Mouse (Mus musculus) liver, embryonic 13.5 days (tissue): ENCODE data around the gene Chrna1. TPM values are rescaled to one million over a fixed set of nuclear protein-coding genes. Genes with fewer than 3 reads are reported as not detected.

ENCODE experiments used
- ATAC-seq: fragments of 200-750 bp; cut with Nextera tagmentation; 2 replicates; pipeline ENCODE4 v1.8.0; 2017; ENCODE audit warnings: low read depth, mild to moderate bottlenecking, moderate number of reproducible peaks, moderate library complexity
- DNase-seq: peaks from one replicate; pipeline ENCODE4 v3.0.0; 2022
- H3K27ac ChIP-seq: fragments of 300-500 bp; sonication (generic); 2 replicates; pipeline ENCODE4 v1.5.1; 2015; ENCODE audit warnings: moderate library complexity, mild to moderate bottlenecking, inconsistent platforms
- H3K27me3 ChIP-seq: fragments of 300-500 bp; sonication (generic); 2 replicates; pipeline ENCODE4 v1.6.1; 2015; ENCODE audit warnings: mild to moderate bottlenecking, inconsistent platforms
- H3K36me3 ChIP-seq: fragments of 300-500 bp; sonication (generic); 2 replicates; pipeline ENCODE4 v1.6.1; 2015; ENCODE audit warnings: mild to moderate bottlenecking, inconsistent platforms
- H3K4me1 ChIP-seq: fragments of 300-500 bp; sonication (generic); replicated peaks from 2 replicates; pipeline ENCODE4 v1.6.1; 2015; ENCODE audit warnings: inconsistent platforms
- H3K4me2 ChIP-seq: fragments of 300-500 bp; sonication (generic); 2 replicates; pipeline ENCODE4 v1.6.1; 2015; ENCODE audit warnings: inconsistent platforms, mild to moderate bottlenecking, moderate library complexity
- H3K4me3 ChIP-seq: fragments of 300-500 bp; sonication (generic); replicated peaks from 2 replicates; pipeline ENCODE4 v1.5.1; 2015; ENCODE audit warnings: mild to moderate bottlenecking, inconsistent platforms
- H3K9ac ChIP-seq: fragments of 300-500 bp; sonication (generic); 2 replicates; pipeline ENCODE4 v1.6.1; 2015; ENCODE audit warnings: mild to moderate bottlenecking, inconsistent platforms
- H3K9me3 ChIP-seq: fragments of 300-500 bp; sonication (generic); replicated peaks from 2 replicates; pipeline ENCODE4 v1.6.1; 2016; ENCODE audit warnings: inconsistent platforms
- WGBS: fragments of 180-500 bp; shearing (Covaris S2); methylation state at CpG from one replicate; pipeline ENCODE4 v1.1.7; 2015; ENCODE audit not compliant: insufficient replicate concordance; 5-methylcytosine and 5-hydroxymethylcytosine counted together
- polyA plus RNA-seq: library from polyadenylated mRNA; unstranded; fragments of >200 nt; fragmentation: Nextera tagmentation; extraction: Ambion mirVana; gene quantifications from 2 replicates; pipeline ENCODE4 v1.2.1, GENCODE M21; 2015

The Chrna1 gene
- polyA plus RNA-seq, 1 experiment from 2014 or later = 0.44 TPM

GRCm38 (mm10) chr2:73607609-73608008 is 27.5 kb upstream of the Chrna1 start:
- no peak for ATAC-seq
- Histone ChIP-seq H3K9ac (no peak overlapping the region), H3K27ac (no peak overlapping the region), H3K27me3 (no peaks in the 10 kb centered on the region), H3K9me3 (no peaks in the 10 kb centered on the region), H3K4me2 (no peak overlapping the region), H3K36me3 (no peaks in the 10 kb centered on the region), H3K4me3 (no peak overlapping the region), H3K4me1 (0 out of 2 replicates have a peak, but pooled peaks cover 2% of the 10 kb centered on the region)
- WGBS = 14% methylated on average over 4 of the region's 4 CpGs
- no peak for DNase-seq

- H3K4me3 ChIP-seq = no peak overlapping the region
- ATAC-seq = no peak
- no peak overlapping the region for H3K4me2 ChIP-seq
- no peaks in the 10 kb centered on the region for H3K27me3 ChIP-seq
- 0 out of 2 replicates have a peak, but pooled peaks cover 2% of the 10 kb centered on the region for H3K4me1 ChIP-seq
- 38% methylated on average over 2 of the region's 2 CpGs for WGBS
- H3K9me3 ChIP-seq = no peaks in the 10 kb centered on the region
- H3K27ac ChIP-seq = no peak overlapping the region
- no peak for DNase-seq
- H3K36me3 ChIP-seq = no peaks in the 10 kb centered on the region
- H3K9ac ChIP-seq = no peak overlapping the region
Observed at GRCm38 (mm10) chr2:73607146-73607545, 27.0 kb upstream of the Chrna1 start.

- no peak overlapping the region for H3K4me2 ChIP-seq
- no peaks in the 10 kb centered on the region for H3K27me3 ChIP-seq
- no peaks in the 10 kb centered on the region for H3K9me3 ChIP-seq
- no peaks in the 10 kb centered on the region for H3K36me3 ChIP-seq
- 78% methylated on average over 6 of the region's 6 CpGs for WGBS
- H3K9ac ChIP-seq = no peak overlapping the region
- no peak overlapping the region for H3K27ac ChIP-seq
- ATAC-seq = no peak
- H3K4me1 ChIP-seq = 0 out of 2 replicates have a peak, but pooled peaks cover 2% of the 10 kb centered on the region
- no peak overlapping the region for H3K4me3 ChIP-seq
- DNase-seq = no peak
Observed at GRCm38 (mm10) chr2:73606616-73607015, 26.5 kb upstream of the Chrna1 start.

GRCm38 (mm10) chr2:73605077-73605476 is 24.9 kb upstream of the Chrna1 start:
- 65% methylated on average over 8 of the region's 8 CpGs for WGBS
- H3K27ac ChIP-seq = no peak overlapping the region
- no peak overlapping the region for H3K9ac ChIP-seq
- DNase-seq (no peak), ATAC-seq (no peak)
- no peaks in the 10 kb centered on the region for H3K9me3 ChIP-seq
- H3K27me3 ChIP-seq = no peaks in the 10 kb centered on the region
- no peaks in the 10 kb centered on the region for H3K36me3 ChIP-seq
- 0 out of 2 replicates have a peak, but pooled peaks cover 2% of the 10 kb centered on the region for H3K4me1 ChIP-seq
- H3K4me2 ChIP-seq = no peak overlapping the region
- no peak overlapping the region for H3K4me3 ChIP-seq

GRCm38 (mm10) chr2:73604579-73604978 is 24.4 kb upstream of the Chrna1 start:
- Histone ChIP-seq H3K27me3 (no peaks in the 10 kb centered on the region), H3K4me2 (no peak overlapping the region), H3K4me1 (0 out of 2 replicates have a peak, but pooled peaks cover 2% of the 10 kb centered on the region), H3K36me3 (no peaks in the 10 kb centered on the region), H3K4me3 (no peak overlapping the region), H3K9me3 (no peaks in the 10 kb centered on the region), H3K27ac (no peak overlapping the region), H3K9ac (no peak overlapping the region)
- DNase-seq (no peak), ATAC-seq (no peak)
- WGBS = 48% methylated on average over 2 of the region's 2 CpGs

GRCm38 (mm10) chr2:73600650-73601049 is 20.5 kb upstream of the Chrna1 start:
- no peaks in the 10 kb centered on the region for H3K36me3 ChIP-seq
- no peaks in the 10 kb centered on the region for H3K27me3 ChIP-seq
- no peaks in the 10 kb centered on the region for H3K9me3 ChIP-seq
- 48% methylated on average over 2 of the region's 2 CpGs for WGBS
- peaks cover 6% of the 10 kb centered on the region; the same call in 1 of the 2 replicates for H3K4me1 ChIP-seq
- DNase-seq (no peak), ATAC-seq (no peak)
- no peak overlapping the region for H3K27ac ChIP-seq
- H3K9ac ChIP-seq = no peak overlapping the region
- no peak overlapping the region for H3K4me3 ChIP-seq
- H3K4me2 ChIP-seq = no peak overlapping the region

GRCm38 (mm10) chr2:73597772-73598171 is 17.6 kb upstream of the Chrna1 start:
- no peak for DNase-seq
- H3K27me3 ChIP-seq = no peaks in the 10 kb centered on the region
- H3K4me3 ChIP-seq = no peak overlapping the region
- H3K27ac ChIP-seq = no peak overlapping the region
- peaks cover 6% of the 10 kb centered on the region; the same call in 1 of the 2 replicates for H3K4me1 ChIP-seq
- H3K4me2 ChIP-seq = no peak overlapping the region
- no peak overlapping the region for H3K9ac ChIP-seq
- H3K9me3 ChIP-seq = no peaks in the 10 kb centered on the region
- no peaks in the 10 kb centered on the region for H3K36me3 ChIP-seq
- 71% methylated on average over 11 of the region's 11 CpGs for WGBS
- ATAC-seq = no peak

GRCm38 (mm10) chr2:73596786-73597185 is 16.6 kb upstream of the Chrna1 start:
- no peaks in the 10 kb centered on the region for H3K27me3 ChIP-seq
- no peaks in the 10 kb centered on the region for H3K9me3 ChIP-seq
- 11% methylated on average over 9 of the region's 9 CpGs for WGBS
- no peak overlapping the region for H3K4me3 ChIP-seq
- no peaks in the 10 kb centered on the region for H3K36me3 ChIP-seq
- H3K9ac ChIP-seq = no peak overlapping the region
- no peak for ATAC-seq
- H3K27ac ChIP-seq = no peak overlapping the region
- H3K4me1 ChIP-seq = peaks cover 6% of the 10 kb centered on the region; the same call in 1 of the 2 replicates
- peak overlapping the region; percentile 35 for H3K4me2 ChIP-seq
- DNase-seq = no peak

GRCm38 (mm10) chr2:73596326-73596725 is 16.2 kb upstream of the Chrna1 start:
- 49% methylated on average over 5 of the region's 5 CpGs for WGBS
- H3K27ac ChIP-seq = no peak overlapping the region

GRCm38 (mm10) chr2:73593101-73593439 is 12.9 kb upstream of the Chrna1 start:
- WGBS = 59% methylated on average over 2 of the region's 2 CpGs
- Histone ChIP-seq H3K9ac (no peak overlapping the region), H3K27me3 (no peaks in the 10 kb centered on the region), H3K36me3 (no peaks in the 10 kb centered on the region), H3K4me3 (no peak overlapping the region), H3K4me2 (no peak overlapping the region), H3K9me3 (no peaks in the 10 kb centered on the region), H3K4me1 (peaks cover 6% of the 10 kb centered on the region; the same call in 1 of the 2 replicates), H3K27ac (no peak overlapping the region)
- no peak for DNase-seq
- ATAC-seq = no peak

More at GRCm38 (mm10) chr2:73596326-73596725, 16.2 kb upstream of the Chrna1 start:
- Histone ChIP-seq H3K36me3 (no peaks in the 10 kb centered on the region), H3K9ac (no peak overlapping the region), H3K9me3 (no peaks in the 10 kb centered on the region), H3K4me1 (peaks cover 6% of the 10 kb centered on the region; the same call in 1 of the 2 replicates), H3K4me3 (no peak overlapping the region), H3K4me2 (peak overlapping the region; percentile 35; the same call in 1 of the 2 replicates), H3K27me3 (no peaks in the 10 kb centered on the region)
- DNase-seq = no peak
- ATAC-seq = no peak

GRCm38 (mm10) chr2:73592231-73593100 is 12.3 kb upstream of the Chrna1 start:
- 45% methylated on average over 14 of the region's 14 CpGs for WGBS
- no peak for ATAC-seq

More at GRCm38 (mm10) chr2:73592231-73593100, 12.3 kb upstream of the Chrna1 start:
- no peaks in the 10 kb centered on the region for H3K27me3 ChIP-seq
- no peak for DNase-seq
- no peak overlapping the region for H3K9ac ChIP-seq
- peaks cover 6% of the 10 kb centered on the region; the same call in 1 of the 2 replicates for H3K4me1 ChIP-seq
- H3K4me2 ChIP-seq = no peak overlapping the region; the same call in 1 of the 2 replicates
- no peak overlapping the region for H3K4me3 ChIP-seq
- no peaks in the 10 kb centered on the region for H3K9me3 ChIP-seq
- H3K27ac ChIP-seq = no peak overlapping the region
- H3K36me3 ChIP-seq = no peaks in the 10 kb centered on the region
